9 mouse cellular contexts compared by ENCODE assay signal in genomic region chr11:71346024-71346423, GRCm38 (mm10).
DNase-seq lines count a peak whose midpoint lies in the region; ATAC-seq lines count a peak whose summit lies in the region.
"Had no signal": no experiment of that assay in that cellular context is flagged by ENCODE, and none has a peak within 500 bp of the region (broad histone marks: within the 10 kb centered on the region; RNA-seq: fewer than 3 reads in every experiment).

No protein-coding gene starts in this region.

- no peak overlapping the region for H3K9ac ChIP-seq in kidney, embryonic 15.5 days
- H3K9ac ChIP-seq in embryonic facial prominence, embryonic 14.5 days (ENCODE audit: low read depth, low read length): no peak overlapping the region
- H3K9ac ChIP-seq: lung, embryonic 15.5 days; stomach, embryonic 15.5 days had no signal

- no peaks in the 10 kb centered on the region for H3K27me3 ChIP-seq in kidney, embryonic 15.5 days
- no peaks in the 10 kb centered on the region for H3K27me3 ChIP-seq in embryonic facial prominence, embryonic 14.5 days (replicated peaks; ENCODE audit: control insufficient read depth, insufficient read depth, low read length)
- H3K27me3 ChIP-seq: lung, embryonic 15.5 days; stomach, embryonic 15.5 days had no signal

- no peak for ATAC-seq in kidney, embryonic 15.5 days (replicated peaks; ENCODE audit: low FRiP score)
- ATAC-seq in embryonic facial prominence, embryonic 14.5 days (ENCODE audit: low read depth): no peak

- H3K36me3 ChIP-seq in kidney, embryonic 15.5 days: no peaks in the 10 kb centered on the region
- no peaks in the 10 kb centered on the region for H3K36me3 ChIP-seq in embryonic facial prominence, embryonic 14.5 days (ENCODE audit: control insufficient read depth, insufficient read depth, low read length)
- H3K36me3 ChIP-seq: lung, embryonic 15.5 days; stomach, embryonic 15.5 days had no signal

- no peak overlapping the region for H3K27ac ChIP-seq in kidney, embryonic 15.5 days
- H3K27ac ChIP-seq in embryonic facial prominence, embryonic 14.5 days (replicated peaks; ENCODE audit: low read depth, low read length): no peak overlapping the region
- H3K27ac ChIP-seq: lung, embryonic 15.5 days; stomach, embryonic 15.5 days had no signal

- no peak overlapping the region for H3K4me3 ChIP-seq in kidney, embryonic 15.5 days (replicated peaks)
- no peak overlapping the region for H3K4me3 ChIP-seq in embryonic facial prominence, embryonic 14.5 days (ENCODE audit: low read depth, low read length)
- H3K4me3 ChIP-seq: lung, embryonic 15.5 days; stomach, embryonic 15.5 days had no signal

- peak; percentile 6 to 21 for DNase-seq in kidney, adult 8-10 months
- peak; percentile 88 for DNase-seq in brain, adult 2 months (ENCODE audit: low read depth, low spot score)
- peak; percentile 51 for DNase-seq in embryonic facial prominence, embryonic 14.5 days (ENCODE audit: low spot score)
- peak; percentile 55 to 56 for DNase-seq in left cerebral cortex, postnatal 14 days (ENCODE audit: low spot score in 2 of 2)
- DNase-seq in urinary bladder, adult 18-20 months (ENCODE audit: low spot score in 2 of 2): no peak
- no peak for DNase-seq in urinary bladder, postnatal 36 days (ENCODE audit: low spot score in 2 of 2)

- intact Hi-C loops in left cerebral cortex, postnatal 14 days (cut with DNase I): loop anchor here (1.0 to 10.0 kb wide), 2 partner anchors 409 to 691 kb away; partner anchors contain the start of gene Aipl1

- WGBS in kidney, embryonic 15.5 days: 57% methylated on average over 3 of the region's 3 CpGs
- 50% methylated on average over 3 of the region's 3 CpGs for WGBS in embryonic facial prominence, embryonic 14.5 days

- no peak overlapping the region for H3K4me2 ChIP-seq in kidney, embryonic 15.5 days
- no peak overlapping the region for H3K4me2 ChIP-seq in embryonic facial prominence, embryonic 14.5 days (ENCODE audit: low read depth, low read length)
- H3K4me2 ChIP-seq: lung, embryonic 15.5 days; stomach, embryonic 15.5 days had no signal

- H3K4me1 ChIP-seq in kidney, embryonic 15.5 days: no peaks in the 10 kb centered on the region
- no peaks in the 10 kb centered on the region for H3K4me1 ChIP-seq in embryonic facial prominence, embryonic 14.5 days (ENCODE audit: control insufficient read depth, insufficient read depth, low read length)
- H3K4me1 ChIP-seq: lung, embryonic 15.5 days; stomach, embryonic 15.5 days had no signal

- no peaks in the 10 kb centered on the region for H3K9me3 ChIP-seq in kidney, embryonic 15.5 days (replicated peaks)
- H3K9me3 ChIP-seq in embryonic facial prominence, embryonic 14.5 days (ENCODE audit: control insufficient read depth, low read length): no peaks in the 10 kb centered on the region
- H3K9me3 ChIP-seq: lung, embryonic 15.5 days; stomach, embryonic 15.5 days had no signal

Comparison
In these comparisons a context has a peak if more than half of its experiments do, and no peak if none do; other contexts are left out.
1. DNase-seq: peak in kidney, adult 8-10 months (2 of 2), brain, adult 2 months (single experiment), embryonic facial prominence, embryonic 14.5 days (single experiment) and left cerebral cortex, postnatal 14 days (2 of 2); none in urinary bladder, adult 18-20 months (0 of 2) and urinary bladder, postnatal 36 days (0 of 2).